Mouse (Mus musculus): ENCODE measurements around the gene Glrx. TPM values are rescaled to one million over a fixed set of nuclear protein-coding genes. Genes with fewer than 3 reads are reported as not detected.

The Glrx gene
- polyA plus RNA-seq, 1 experiment from 2014 or later = 33.0 TPM

Other genes with a start within 250 kb of the Glrx start
- 2.5 and 2.8 TPM in 2 replicates for gene Ell2, start 133.1 kb upstream of the Glrx start, polyA plus RNA-seq (2015; fragmentation: Nextera tagmentation; extraction: Ambion mirVana)
- 31.5 and 32.9 TPM in 2 replicates for gene Rhobtb3, start 104.1 kb downstream of the Glrx start, polyA plus RNA-seq (2015; fragmentation: Nextera tagmentation; extraction: Ambion mirVana)
- gene Spata9, start 127.3 kb downstream of the Glrx start, polyA plus RNA-seq (2015; fragmentation: Nextera tagmentation; extraction: Ambion mirVana) = 1.9 and 2.8 TPM in 2 replicates
- gene Rfesd, start 178.9 kb downstream of the Glrx start, polyA plus RNA-seq (2015; fragmentation: Nextera tagmentation; extraction: Ambion mirVana) = 18.6 and 20.3 TPM in 2 replicates
- gene Gpr150, start 217.1 kb downstream of the Glrx start, polyA plus RNA-seq (2015; fragmentation: Nextera tagmentation; extraction: Ambion mirVana) = 1.1 and 1.3 TPM in 2 replicates